Mouse (Mus musculus) MEL (cell line): Measurements from ENCODE around the gene Mlip. TPM values are rescaled to one million over a fixed set of nuclear protein-coding genes. Genes with fewer than 3 reads are reported as not detected.

ENCODE experiments used
- DNase-seq: peaks from one replicate; pipeline ENCODE4 v3.0.0; 2011; ENCODE audit warnings: low read depth, low spot score
- H3K27ac ChIP-seq: 2 replicates; pipeline ENCODE4 v1.5.1; 2012; ENCODE audit warnings: low read depth, mild to moderate bottlenecking, control low read depth, low read length, moderate library complexity; ENCODE audit not compliant: control insufficient read depth
- H3K27me3 ChIP-seq, 2 experiments: fragments of 150-350 bp in 1 of 2; sonication (generic) in 1 of 2; 2 replicates each; pipeline ENCODE4 v1.6.1; 2012; ENCODE audit warnings: low read length in 2 of 2, mild to moderate bottlenecking in 2 of 2, improper control_type of control experiment in 1 of 2, moderate library complexity in 1 of 2; ENCODE audit not compliant: insufficient read depth in 2 of 2, control insufficient read depth in 1 of 2
- H3K36me3 ChIP-seq, 2 experiments: 2 replicates each; pipeline ENCODE4 v1.6.1; 2012 to 2014; ENCODE audit warnings: low read length in 2 of 2, improper control_type of control experiment in 1 of 2, inconsistent platforms in 1 of 2, mild to moderate bottlenecking in 1 of 2; ENCODE audit not compliant: insufficient read depth in 2 of 2, control insufficient read depth in 1 of 2
- H3K4me1 ChIP-seq, 2 experiments: fragments of 150-350 bp in 1 of 2; sonication (generic) in 1 of 2; 2 replicates each; pipeline ENCODE4 v1.6.1; 2012; ENCODE audit warnings: low read length in 2 of 2, improper control_type of control experiment in 1 of 2, mild to moderate bottlenecking in 1 of 2; ENCODE audit not compliant: insufficient read depth in 2 of 2, control insufficient read depth in 1 of 2
- H3K4me3 ChIP-seq, 2 experiments: fragments of 150-350 bp in 1 of 2; sonication (generic) in 1 of 2; 2 replicates each; pipeline ENCODE4 v1.5.1; 2012; ENCODE audit warnings: low read depth in 2 of 2, low read length in 2 of 2, mild to moderate bottlenecking in 2 of 2, moderate library complexity in 2 of 2, control low read depth in 1 of 2, improper control_type of control experiment in 1 of 2; ENCODE audit not compliant: control insufficient read depth in 1 of 2, insufficient read depth in 1 of 2
- H3K79me2 ChIP-seq: 2 replicates; pipeline ENCODE4 v1.6.1; 2012; ENCODE audit warnings: mild to moderate bottlenecking, low read length, moderate library complexity; ENCODE audit not compliant: control insufficient read depth, poor library complexity, insufficient read depth
- H3K9ac ChIP-seq: 2 replicates; pipeline ENCODE4 v1.6.1; 2012; ENCODE audit warnings: low read depth, mild to moderate bottlenecking, control low read depth, low read length, moderate library complexity; ENCODE audit not compliant: control insufficient read depth, poor library complexity, severe bottlenecking
- H3K9me3 ChIP-seq: fragments of 150-350 bp; sonication (generic); replicated peaks from 2 replicates; pipeline ENCODE4 v1.6.1; 2012; ENCODE audit warnings: mild to moderate bottlenecking, low read length, improper control_type of control experiment, moderate library complexity; ENCODE audit not compliant: insufficient read depth
- BHLHE40 ChIP-seq: IDR thresholded peaks from 2 replicates; pipeline ENCODE4 v1.6.1; 2012; ENCODE audit warnings: low read depth, mild to moderate bottlenecking, inconsistent platforms, low read length, improper control_type of control experiment, borderline replicate concordance
- CHD2 ChIP-seq: IDR thresholded peaks from 2 replicates; pipeline ENCODE4 v1.6.1; 2011; ENCODE audit warnings: low read length, improper control_type of control experiment
- CTCF ChIP-seq, 3 experiments: IDR thresholded peaks in 2 of 3; conservative IDR thresholded peaks in 1 of 3; 2 replicates each; pipeline ENCODE4 v1.5.1; 2011 to 2012; ENCODE audit warnings: low read length in 3 of 3, low read depth in 2 of 3, mild to moderate bottlenecking in 2 of 3, improper control_type of control experiment in 1 of 3, inconsistent platforms in 1 of 3, mixed read lengths in 1 of 3, moderate library complexity in 1 of 3; ENCODE audit not compliant: control insufficient read depth in 1 of 3, insufficient read depth in 1 of 3, poor library complexity in 1 of 3, severe bottlenecking in 1 of 3
- ELF1 ChIP-seq: IDR thresholded peaks from 2 replicates; pipeline ENCODE4 v1.6.1; 2014; ENCODE audit warnings: low read depth, mild to moderate bottlenecking, inconsistent platforms, low read length, improper control_type of control experiment, moderate library complexity
- EP300 ChIP-seq, 2 experiments: IDR thresholded peaks; 2 replicates each; pipeline ENCODE4 v1.6.1; 2011; ENCODE audit warnings: improper control_type of control experiment in 2 of 2, low read length in 2 of 2, low read depth in 1 of 2, mild to moderate bottlenecking in 1 of 2
- ETS1 ChIP-seq: IDR thresholded peaks from 2 replicates; pipeline ENCODE4 v1.6.1; 2012; ENCODE audit warnings: low read depth, mild to moderate bottlenecking, inconsistent platforms, low read length, improper control_type of control experiment, moderate library complexity
- GABPA ChIP-seq: IDR thresholded peaks from 2 replicates; pipeline ENCODE4 v1.6.1; 2012; ENCODE audit warnings: low read depth, mild to moderate bottlenecking, inconsistent platforms, low read length, improper control_type of control experiment, moderate library complexity
- HCFC1 ChIP-seq: IDR thresholded peaks from 2 replicates; pipeline ENCODE4 v1.6.1; 2012; ENCODE audit warnings: low read depth, mild to moderate bottlenecking, inconsistent platforms, low read length, improper control_type of control experiment, moderate library complexity
- JUND ChIP-seq: IDR thresholded peaks from 2 replicates; pipeline ENCODE4 v1.6.1; 2011; ENCODE audit warnings: low read depth, mild to moderate bottlenecking, improper control_type of control experiment, low read length
- KAT2A ChIP-seq: conservative IDR thresholded peaks from 2 replicates; pipeline ENCODE4 v1.6.1; 2012; ENCODE audit warnings: low read depth, low read length, improper control_type of control experiment, inconsistent platforms
- MAFK ChIP-seq: IDR thresholded peaks from 2 replicates; pipeline ENCODE4 v1.6.1; 2011; ENCODE audit warnings: low read depth, mild to moderate bottlenecking, low read length, improper control_type of control experiment, borderline replicate concordance
- MAX ChIP-seq: IDR thresholded peaks from 2 replicates; pipeline ENCODE4 v1.6.1; 2011; ENCODE audit warnings: low read length, improper control_type of control experiment
- MAZ ChIP-seq: IDR thresholded peaks from 2 replicates; pipeline ENCODE4 v1.6.1; 2012; ENCODE audit warnings: low read depth, mild to moderate bottlenecking, inconsistent platforms, low read length, improper control_type of control experiment
- MXI1 ChIP-seq: IDR thresholded peaks from 2 replicates; pipeline ENCODE4 v1.6.1; 2011; ENCODE audit warnings: mild to moderate bottlenecking, low read depth, low read length, improper control_type of control experiment
- MYC ChIP-seq: IDR thresholded peaks from 2 replicates; pipeline ENCODE4 v1.6.1; 2011; ENCODE audit warnings: low read depth, mild to moderate bottlenecking, low read length, improper control_type of control experiment, moderate library complexity
- NELFE ChIP-seq: IDR thresholded peaks from 2 replicates; pipeline ENCODE4 v1.6.1; 2011; ENCODE audit warnings: low read depth, low read length, improper control_type of control experiment
- POLR2A ChIP-seq, 2 experiments: IDR thresholded peaks; 2 replicates each; pipeline ENCODE4 v1.6.1; 2011 to 2012; ENCODE audit warnings: low read length in 2 of 2, mild to moderate bottlenecking in 2 of 2, control low read depth in 1 of 2, improper control_type of control experiment in 1 of 2, low read depth in 1 of 2, moderate library complexity in 1 of 2; ENCODE audit not compliant: control insufficient read depth in 1 of 2, insufficient read depth in 1 of 2, poor library complexity in 1 of 2
- RAD21 ChIP-seq: IDR thresholded peaks from 2 replicates; pipeline ENCODE4 v1.6.1; 2011; ENCODE audit warnings: mild to moderate bottlenecking, low read depth, low read length, improper control_type of control experiment
- SIN3A ChIP-seq: IDR thresholded peaks from 2 replicates; pipeline ENCODE4 v1.6.1; 2012; ENCODE audit warnings: low read length, improper control_type of control experiment, inconsistent platforms
- TAL1 ChIP-seq: IDR thresholded peaks from 2 replicates; pipeline ENCODE4 v1.6.1; 2012; ENCODE audit warnings: mild to moderate bottlenecking, inconsistent platforms, low read length, moderate library complexity, mixed read lengths
- UBTF ChIP-seq: IDR thresholded peaks from 2 replicates; pipeline ENCODE4 v1.6.1; 2012; ENCODE audit warnings: low read depth, mild to moderate bottlenecking, inconsistent platforms, low read length, improper control_type of control experiment, moderate library complexity, borderline replicate concordance; ENCODE audit not compliant: insufficient read depth
- USF1 ChIP-seq: IDR thresholded peaks from 2 replicates; pipeline ENCODE4 v1.6.1; 2014; ENCODE audit warnings: low read depth, mild to moderate bottlenecking, inconsistent platforms, low read length, improper control_type of control experiment, moderate library complexity
- USF2 ChIP-seq, 2 experiments: IDR thresholded peaks; 2 replicates each; pipeline ENCODE4 v1.6.1; 2011 to 2012; ENCODE audit warnings: improper control_type of control experiment in 2 of 2, low read length in 2 of 2, borderline replicate concordance in 1 of 2, inconsistent platforms in 1 of 2, low read depth in 1 of 2, mild to moderate bottlenecking in 1 of 2; ENCODE audit not compliant: insufficient read depth in 1 of 2
- ZKSCAN1 ChIP-seq: IDR thresholded peaks from 2 replicates; pipeline ENCODE4 v1.6.1; 2012; ENCODE audit warnings: low read depth, mild to moderate bottlenecking, inconsistent platforms, low read length, improper control_type of control experiment, moderate library complexity
- ZNF384 ChIP-seq: IDR thresholded peaks from 2 replicates; pipeline ENCODE4 v1.6.1; 2012; ENCODE audit warnings: low read depth, mild to moderate bottlenecking, inconsistent platforms, low read length, improper control_type of control experiment
- polyA plus RNA-seq, 2 experiments: library from polyadenylated mRNA; stranded (reverse) in 1 of 2; unstranded in 1 of 2; fragments of >175 nt in 1 of 2; fragments of >200 nt in 1 of 2; gene quantifications; 2 replicates each; pipeline versions ENCODE4 v1.2.1 to v1.2.4; 2012; ENCODE audit warnings: low replicate concordance in 2 of 2, low read depth in 1 of 2; ENCODE audit not compliant: insufficient read length in 2 of 2, insufficient read depth in 1 of 2, missing spikeins in 1 of 2
- total RNA-seq: library from RNA; depleted of rRNA; stranded (reverse); fragments of 300-350 nt; gene quantifications from 2 replicates; pipeline ENCODE4 v1.2.3, GENCODE M21; 2012

Gene Mlip
- total and polyA plus RNA-seq, 3 experiments: 0.04 TPM; not detected in 2

DNA sequence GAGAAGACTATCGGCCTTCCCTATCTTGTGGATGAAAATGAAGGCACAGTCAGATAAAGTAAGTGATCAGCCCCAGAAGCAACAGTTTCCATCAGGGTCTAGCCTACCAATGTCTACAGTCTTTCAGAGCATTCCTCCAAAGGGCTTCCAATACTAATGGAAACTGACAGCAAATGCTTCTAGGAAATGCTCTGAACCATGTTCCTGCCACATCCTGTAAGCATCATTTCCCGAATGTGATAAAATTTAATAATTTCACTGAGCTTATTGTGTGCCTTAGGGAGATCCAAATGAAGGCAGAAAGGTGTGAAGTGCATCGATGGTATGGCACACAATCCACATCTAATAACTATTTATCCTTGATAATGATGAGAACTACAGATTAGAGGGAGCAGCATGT is 173.3 kb downstream of the Mlip start:
- DNase-seq: no peak
- Histone ChIP-seq H3K36me3 (no peaks in the 10 kb centered on the region), H3K79me2 (no peaks in the 10 kb centered on the region), H3K27ac (no peak overlapping the region), H3K27me3 (no peaks in the 10 kb centered on the region; a peak in 1 of 4 replicates), H3K9ac (no peak overlapping the region), H3K4me1 (no peaks in the 10 kb centered on the region), H3K9me3 (no peaks in the 10 kb centered on the region), H3K4me3 (no peak overlapping the region)
- TF ChIP-seq USF2 (IDR thresholded peaks at IDR 0.05; ENCODE audit: borderline replicate concordance in 1 of 2, insufficient read depth in 1 of 2, low read depth in 1 of 2, low read length in 2 of 2) (no peak), ZKSCAN1 (no peak), RAD21 (no peak), MAX (no peak), MAZ (no peak), CHD2 (no peak), BHLHE40 (no peak), MYC (no peak), ELF1 (no peak), UBTF (no peak), GABPA (no peak)
- TF ChIP-seq, all 39 proteins: peak for 0

DNA sequence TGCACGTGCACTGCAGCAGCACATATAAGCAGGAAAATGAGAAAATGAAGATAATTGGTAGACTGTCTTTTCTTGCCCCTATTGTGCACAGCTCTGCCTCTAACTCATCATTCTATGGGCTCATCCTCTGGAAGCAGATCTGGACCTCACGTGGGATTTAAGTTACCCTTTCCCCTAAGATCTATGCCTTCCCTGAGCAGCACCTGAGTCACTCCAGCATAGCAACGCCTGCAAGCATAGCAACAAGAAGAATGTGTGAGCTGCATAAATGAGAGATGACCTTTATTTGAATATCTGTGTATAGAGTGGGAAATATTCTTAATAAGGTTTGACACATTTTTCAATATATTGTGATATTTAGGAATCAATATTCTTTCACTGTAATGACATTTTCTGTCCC is 176.9 kb downstream of the Mlip start:
- H3K79me2 ChIP-seq: no peaks in the 10 kb centered on the region
- no peaks in the 10 kb centered on the region; a peak in 1 of 4 replicates for H3K27me3 ChIP-seq
- no peak overlapping the region for H3K4me3 ChIP-seq
- DNase-seq: no peak
- no peaks in the 10 kb centered on the region for H3K9me3 ChIP-seq
- no peaks in the 10 kb centered on the region for H3K36me3 ChIP-seq
- TF ChIP-seq KAT2A (no peak), CTCF (IDR thresholded peaks at IDR 0.05 in 2 of 3, conservative IDR thresholded peaks at IDR 0.05 in 1 of 3; ENCODE audit: control insufficient read depth in 1 of 3, insufficient read depth in 1 of 3, low read depth in 2 of 3, low read length in 3 of 3, poor library complexity in 1 of 3, severe bottlenecking in 1 of 3) (no peak), POLR2A (IDR thresholded peaks at IDR 0.05; ENCODE audit: control insufficient read depth in 1 of 2, insufficient read depth in 1 of 2, low read depth in 1 of 2, low read length in 2 of 2, poor library complexity in 1 of 2) (no peak), ETS1 (no peak), ZKSCAN1 (no peak), MAFK (no peak), BHLHE40 (no peak), HCFC1 (no peak), EP300 (IDR thresholded peaks at IDR 0.05; ENCODE audit: low read depth in 1 of 2, low read length in 2 of 2) (no peak), TAL1 (no peak), UBTF (no peak), MXI1 (no peak), USF1 (no peak), SIN3A (no peak), MAZ (no peak), NELFE (no peak), MYC (no peak), JUND (no peak), ZNF384 (no peak), USF2 (IDR thresholded peaks at IDR 0.05; ENCODE audit: borderline replicate concordance in 1 of 2, insufficient read depth in 1 of 2, low read depth in 1 of 2, low read length in 2 of 2) (no peak)
- no peak overlapping the region for H3K27ac ChIP-seq
- no peaks in the 10 kb centered on the region for H3K4me1 ChIP-seq
- no peak overlapping the region for H3K9ac ChIP-seq
